Mouse (Mus musculus) CD4-positive naive resting alpha-beta T cell, adult 57 days (primary cell): ENCODE data around the gene Arfrp1. TPM values are rescaled to one million over a fixed set of nuclear protein-coding genes. Genes with fewer than 3 reads are reported as not detected.

ENCODE experiments used
- total RNA-seq: library from RNA; stranded (reverse); gene quantifications from one replicate; pipeline ENCODE4 v1.2.4, GENCODE M21; 2023

Arfrp1 gene
- total RNA-seq, result 87.5 TPM

GRCm38 (mm10) chr2:181364860-181365596, at the start of gene Arfrp1, which contains the start of gene Zgpat:
Gene Arfrp1, minus strand, starts transcription at chr2:181365404.
Gene Zgpat, plus strand, starts transcription at chr2:181364928.

GRCm38 (mm10) chr2:181379778-181380177, 14.6 kb upstream of the Arfrp1 start, which contains the start of gene Lime1:
Gene Lime1, plus strand, starts transcription at chr2:181380078.

GRCm38 (mm10) chr2:181319248-181320102, 45.7 kb downstream of the Arfrp1 start, which contains the start of gene Rtel1:
Gene Rtel1, plus strand, starts transcription at chr2:181319739.

GRCm38 (mm10) chr2:181314080-181314810, 51.0 kb downstream of the Arfrp1 start, which contains the start of gene Stmn3:
Gene Stmn3, minus strand, starts transcription at chr2:181314500.

Other genes with a start within 250 kb of the Arfrp1 start
- not detected for gene Kcnq2, start 230.1 kb downstream of the Arfrp1 start, total RNA-seq
- not detected for gene Eef1a2, start 208.4 kb downstream of the Arfrp1 start, total RNA-seq
- gene Ppdpf, start 178.2 kb downstream of the Arfrp1 start, total RNA-seq, result 118 TPM
- gene Ptk6, start 162.6 kb downstream of the Arfrp1 start, total RNA-seq, result not detected
- 0.59 TPM for gene Srms, start 152.2 kb downstream of the Arfrp1 start, total RNA-seq
- 0.86 TPM for gene Fndc11, start 145.4 kb downstream of the Arfrp1 start, total RNA-seq
- 147 TPM for gene Helz2, start 123.4 kb downstream of the Arfrp1 start, total RNA-seq
- 40.5 TPM for gene Gmeb2, start 77.4 kb downstream of the Arfrp1 start, total RNA-seq
- gene Stmn3, start 50.9 kb downstream of the Arfrp1 start, total RNA-seq, result not detected
- 107 TPM for gene Rtel1, start 45.7 kb downstream of the Arfrp1 start, total RNA-seq
- 123 TPM for gene Zgpat, start 476 bp downstream of the Arfrp1 start, total RNA-seq
- 249 TPM for gene Lime1, start 14.7 kb upstream of the Arfrp1 start, total RNA-seq
- 0.65 TPM for gene Zbtb46, start 94.0 kb upstream of the Arfrp1 start, total RNA-seq
- gene Abhd16b, start 127.8 kb upstream of the Arfrp1 start, total RNA-seq, result not detected
- gene Tpd52l2, start 131.7 kb upstream of the Arfrp1 start, total RNA-seq, result 86.2 TPM
- gene Dnajc5, start 155.1 kb upstream of the Arfrp1 start, total RNA-seq, result 121 TPM
- gene Uckl1, start 219.5 kb upstream of the Arfrp1 start, total RNA-seq, result 126 TPM
- gene Prpf6, start 226.5 kb upstream of the Arfrp1 start, total RNA-seq, result 65.1 TPM
- 71.4 TPM for gene Zfp512b, start 227.4 kb upstream of the Arfrp1 start, total RNA-seq
- 10.2 TPM for gene Samd10, start 233.8 kb upstream of the Arfrp1 start, total RNA-seq